Mouse (Mus musculus): ENCODE results near the gene Ldlrap1. TPM values are rescaled to one million over a fixed set of nuclear protein-coding genes. Genes with fewer than 3 reads are reported as not detected.
A peak's percentile ranks its signal among the peaks of the same experiment; 100 is the strongest.

Ldlrap1 gene
- polyA plus RNA-seq, 1 experiment from 2014 or later: 20.7 TPM

DNA sequence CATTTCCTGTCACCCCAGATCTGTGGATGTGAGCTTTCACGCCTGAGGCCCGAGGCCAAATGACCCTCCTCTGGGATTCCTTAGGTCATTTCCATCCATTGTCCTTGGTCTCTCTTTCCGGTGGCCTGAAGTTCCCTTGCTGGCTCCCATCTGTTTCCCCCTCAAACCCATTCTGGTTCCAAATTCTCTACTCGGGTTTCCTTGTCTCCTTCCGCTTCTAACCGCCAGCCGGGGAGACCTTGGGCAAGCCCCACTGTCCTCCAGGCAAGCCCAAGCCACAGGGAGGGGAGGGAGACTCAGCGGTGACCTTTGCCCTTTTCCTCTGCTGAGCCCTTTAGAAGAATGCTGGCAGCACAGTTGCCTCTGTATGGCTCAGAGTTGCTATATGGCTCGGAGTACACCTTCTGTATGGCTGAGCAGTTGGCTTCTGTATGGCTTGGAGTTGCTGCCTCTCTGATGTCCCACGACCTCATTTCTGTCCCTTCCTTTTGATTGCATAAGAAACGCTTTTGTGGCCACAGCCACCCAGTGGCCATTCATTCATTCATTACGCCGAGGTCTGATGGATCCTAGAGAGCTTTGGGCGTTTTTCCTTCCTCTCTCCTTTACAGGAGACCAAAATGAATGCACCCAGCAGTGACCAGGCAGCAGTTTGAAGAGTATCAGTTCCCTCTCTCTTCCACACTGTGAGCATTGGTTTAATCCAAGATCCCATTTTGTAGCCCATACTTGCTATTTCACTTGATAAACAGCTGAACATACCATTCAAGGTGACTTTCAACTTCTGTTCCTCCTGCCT, 11.5 kb upstream of the Ldlrap1 start:
- Histone ChIP-seq H3K4me2 (ENCODE audit: low read depth, low read length) (no peak overlapping the region), H3K4me1 (ENCODE audit: control insufficient read depth, low read depth, low read length) (peaks cover 19% of the 10 kb centered on the region), H3K9me3 (replicated peaks; ENCODE audit: control insufficient read depth, low read length) (no peaks in the 10 kb centered on the region), H3K4me3 (ENCODE audit: low read depth, low read length) (no peak overlapping the region), H3K27ac (ENCODE audit: low read length) (no peak overlapping the region), H3K27me3 (ENCODE audit: control insufficient read depth, insufficient read depth, low read depth, low read length) (no peaks in the 10 kb centered on the region), H3K36me3 (ENCODE audit: control insufficient read depth, insufficient read depth) (no peaks in the 10 kb centered on the region), H3K9ac (ENCODE audit: low read depth, low read length) (no peak overlapping the region)
- 19% methylated on average over 14 of the region's 14 CpGs for WGBS (ENCODE audit: insufficient replicate concordance)
- peak; percentile 56 for ATAC-seq (ENCODE audit: low read depth)

DNA sequence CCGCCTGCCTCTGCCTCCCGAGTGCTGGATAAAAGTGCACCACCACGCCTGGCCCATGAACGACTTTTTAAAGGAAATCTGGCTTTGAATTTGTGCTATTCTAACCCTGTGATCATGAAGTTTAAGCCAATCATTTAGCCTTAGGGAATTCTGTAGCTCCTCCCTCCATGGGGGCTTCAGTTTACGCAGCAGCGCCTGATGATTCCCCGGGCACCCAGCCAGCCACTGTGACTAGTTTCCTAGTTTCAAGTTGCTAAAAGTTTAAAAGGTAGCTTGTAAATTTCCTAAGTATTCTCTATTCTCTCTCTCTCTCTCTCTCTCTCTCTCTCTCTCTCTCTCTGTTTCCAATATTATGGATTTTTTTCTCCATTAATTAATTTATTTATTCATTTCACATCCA, 8.4 kb upstream of the Ldlrap1 start:
- H3K27me3 ChIP-seq (ENCODE audit: control insufficient read depth, insufficient read depth, low read depth, low read length): no peaks in the 10 kb centered on the region
- peaks cover 36% of the 10 kb centered on the region for H3K4me1 ChIP-seq (ENCODE audit: control insufficient read depth, low read depth, low read length)
- 68% methylated on average over 7 of the region's 7 CpGs for whole genome bisulfite sequencing (ENCODE audit: insufficient replicate concordance)
- no peak overlapping the region for H3K9ac ChIP-seq (ENCODE audit: low read depth, low read length)
- H3K36me3 ChIP-seq (ENCODE audit: control insufficient read depth, insufficient read depth): no peaks in the 10 kb centered on the region
- no peaks in the 10 kb centered on the region for H3K9me3 ChIP-seq (replicated peaks; ENCODE audit: control insufficient read depth, low read length)
- no peak overlapping the region for H3K27ac ChIP-seq (ENCODE audit: low read length)
- no peak overlapping the region for H3K4me3 ChIP-seq (ENCODE audit: low read depth, low read length)
- H3K4me2 ChIP-seq (ENCODE audit: low read depth, low read length): no peak overlapping the region
- no peak for ATAC-seq (ENCODE audit: low read depth)

DNA sequence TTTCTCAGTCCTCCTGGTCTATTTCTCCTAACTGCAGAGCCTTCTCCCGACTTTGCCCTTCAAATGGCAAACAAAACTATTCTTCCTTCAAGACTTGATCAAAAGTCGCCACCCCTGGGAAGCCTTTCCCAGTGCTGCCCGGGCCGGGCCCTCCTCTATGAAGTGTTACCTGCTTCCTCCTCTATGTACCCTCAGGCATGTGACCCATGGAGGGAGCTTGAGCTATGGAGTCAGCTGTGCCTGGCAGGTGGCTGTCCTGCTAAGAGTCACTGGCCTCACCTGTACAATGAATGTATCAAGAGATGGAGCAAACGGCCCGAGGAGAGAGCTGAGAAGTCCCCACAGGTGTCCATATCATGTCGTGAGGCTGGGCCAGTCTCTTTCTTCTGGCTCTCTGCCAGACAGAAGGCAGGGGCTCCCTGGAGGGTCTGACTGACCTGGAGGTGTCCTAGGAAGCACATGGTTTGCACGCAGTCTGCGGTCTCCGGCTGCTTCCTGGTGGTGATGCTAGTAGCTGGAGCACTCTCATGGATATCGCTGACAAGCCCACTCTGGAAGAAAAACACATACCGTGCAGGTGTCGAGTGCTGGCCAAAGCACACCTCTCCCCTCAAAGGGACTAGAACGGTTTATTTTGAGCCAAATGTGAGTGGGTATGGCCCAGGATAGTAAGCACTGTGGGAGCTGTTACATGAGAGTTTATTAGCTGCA, 7.6 kb upstream of the Ldlrap1 start:
- no peaks in the 10 kb centered on the region for H3K9me3 ChIP-seq (replicated peaks; ENCODE audit: control insufficient read depth, low read length)
- H3K9ac ChIP-seq (ENCODE audit: low read depth, low read length): no peak overlapping the region
- H3K4me2 ChIP-seq (ENCODE audit: low read depth, low read length): no peak overlapping the region
- H3K36me3 ChIP-seq (ENCODE audit: control insufficient read depth, insufficient read depth): no peaks in the 10 kb centered on the region
- 62% methylated on average over 14 of the region's 14 CpGs for WGBS (ENCODE audit: insufficient replicate concordance)
- no peak overlapping the region for H3K4me3 ChIP-seq (ENCODE audit: low read depth, low read length)
- ATAC-seq (ENCODE audit: low read depth): no peak
- peaks cover 36% of the 10 kb centered on the region for H3K4me1 ChIP-seq (ENCODE audit: control insufficient read depth, low read depth, low read length)
- no peak overlapping the region for H3K27ac ChIP-seq (ENCODE audit: low read length)
- H3K27me3 ChIP-seq (ENCODE audit: control insufficient read depth, insufficient read depth, low read depth, low read length): no peaks in the 10 kb centered on the region

DNA sequence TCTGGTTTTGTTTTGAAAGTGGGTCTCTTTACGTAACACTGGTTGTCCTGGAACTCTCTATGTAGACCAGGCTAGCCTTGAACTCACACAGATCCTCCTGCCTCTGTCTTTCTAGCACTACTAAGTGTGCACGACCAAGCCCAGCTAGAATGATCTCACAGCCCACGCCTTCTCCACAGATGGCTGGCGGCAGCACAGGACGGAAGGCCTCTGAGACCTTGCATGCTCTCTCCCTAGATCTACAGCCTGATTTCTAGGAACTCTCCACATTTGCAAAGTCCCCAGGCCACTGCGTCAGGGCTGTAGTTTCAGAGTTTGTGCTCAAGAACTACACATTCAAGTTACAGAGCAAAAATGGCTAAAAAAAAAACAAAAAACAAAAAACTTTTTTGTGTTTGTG, 6.3 kb upstream of the Ldlrap1 start:
- H3K4me2 ChIP-seq (ENCODE audit: low read depth, low read length): no peak overlapping the region
- no peaks in the 10 kb centered on the region for H3K27me3 ChIP-seq (ENCODE audit: control insufficient read depth, insufficient read depth, low read depth, low read length)
- no peak overlapping the region for H3K4me3 ChIP-seq (ENCODE audit: low read depth, low read length)
- peaks cover 28% of the 10 kb centered on the region for H3K4me1 ChIP-seq (ENCODE audit: control insufficient read depth, low read depth, low read length)
- no peak for ATAC-seq (ENCODE audit: low read depth)
- H3K36me3 ChIP-seq (ENCODE audit: control insufficient read depth, insufficient read depth): no peaks in the 10 kb centered on the region
- 36% methylated on average over 6 of the region's 6 CpGs for WGBS (ENCODE audit: insufficient replicate concordance)
- no peak overlapping the region for H3K9ac ChIP-seq (ENCODE audit: low read depth, low read length)
- H3K27ac ChIP-seq (ENCODE audit: low read length): no peak overlapping the region
- no peaks in the 10 kb centered on the region for H3K9me3 ChIP-seq (replicated peaks; ENCODE audit: control insufficient read depth, low read length)

DNA sequence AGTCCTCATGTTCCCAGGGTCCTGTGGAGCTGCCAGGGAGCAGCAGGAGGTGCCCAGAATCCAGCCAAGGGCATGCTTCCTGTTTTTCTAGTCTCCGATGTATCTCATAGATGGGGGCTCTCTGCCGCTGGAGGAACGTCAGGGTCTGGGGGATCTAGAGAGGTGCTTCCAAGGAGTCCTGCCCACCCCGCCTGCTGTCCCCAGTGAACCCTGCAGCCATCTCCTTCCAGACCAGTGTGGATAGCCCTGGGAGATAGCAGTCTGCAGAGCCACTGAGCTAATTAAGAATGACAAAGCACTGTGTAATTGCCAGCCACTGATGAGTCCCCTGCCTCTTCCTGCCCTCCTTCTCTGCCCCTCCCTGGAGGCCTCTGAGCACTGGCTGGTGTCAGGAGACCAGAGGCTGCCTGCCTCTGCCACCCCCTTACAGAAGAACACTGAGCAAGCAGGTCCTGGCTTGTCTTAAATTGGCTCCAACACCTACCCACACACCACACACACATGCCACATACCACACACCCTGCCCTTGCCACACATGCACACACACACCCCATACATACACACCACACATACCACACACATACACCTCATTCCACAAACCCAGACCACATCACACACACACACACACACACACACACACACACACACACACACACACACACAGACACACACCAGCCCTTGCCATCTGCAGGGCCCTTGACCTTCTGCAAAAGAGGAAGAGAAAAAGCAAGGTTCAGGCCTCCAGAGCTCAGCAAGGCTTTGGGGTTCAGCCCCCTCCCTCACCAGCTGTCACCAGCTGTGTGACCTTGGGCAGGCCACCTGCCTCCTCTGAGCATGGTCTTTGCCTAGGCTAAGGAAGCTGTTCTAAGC, 5.2 kb upstream of the Ldlrap1 start:
- no peaks in the 10 kb centered on the region for H3K36me3 ChIP-seq (ENCODE audit: control insufficient read depth, insufficient read depth)
- no peaks in the 10 kb centered on the region for H3K9me3 ChIP-seq (replicated peaks; ENCODE audit: control insufficient read depth, low read length)
- H3K4me3 ChIP-seq (ENCODE audit: low read depth, low read length): no peak overlapping the region
- H3K4me2 ChIP-seq (ENCODE audit: low read depth, low read length): no peak overlapping the region
- 19% methylated on average over 4 of the region's 4 CpGs for WGBS (ENCODE audit: insufficient replicate concordance)
- H3K4me1 ChIP-seq (ENCODE audit: control insufficient read depth, low read depth, low read length): peaks cover 34% of the 10 kb centered on the region
- 0 out of 2 replicates have a peak overlapping the region, but pooled peaks have one; percentile 39 for H3K27ac ChIP-seq (ENCODE audit: low read length)
- ATAC-seq (ENCODE audit: low read depth): peak; percentile 55
- no peaks in the 10 kb centered on the region for H3K27me3 ChIP-seq (ENCODE audit: control insufficient read depth, insufficient read depth, low read depth, low read length)
- H3K9ac ChIP-seq (ENCODE audit: low read depth, low read length): no peak overlapping the region

DNA sequence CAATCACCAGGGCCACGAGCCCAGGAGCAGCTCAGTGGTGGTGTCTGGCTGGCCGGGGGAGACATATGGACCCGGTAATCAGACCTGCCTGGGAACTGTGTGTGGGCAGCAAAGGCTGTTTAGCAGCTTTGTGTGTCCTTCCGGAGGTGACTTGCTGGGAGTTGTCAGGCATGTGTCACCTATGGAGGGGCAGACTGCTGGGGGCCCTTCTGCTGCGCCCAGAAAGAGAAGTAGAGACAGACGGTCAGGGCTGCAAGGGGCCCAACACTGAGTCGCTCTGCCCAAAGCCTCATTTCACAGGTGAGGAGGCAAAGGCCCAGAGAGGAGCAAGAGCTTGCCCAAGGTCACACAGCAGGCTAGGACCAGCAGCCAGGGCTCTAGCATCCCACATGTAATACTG, 2.1 kb upstream of the Ldlrap1 start:
- Histone ChIP-seq H3K9ac (ENCODE audit: low read depth, low read length) (no peak overlapping the region), H3K4me2 (ENCODE audit: low read depth, low read length) (no peak overlapping the region), H3K4me3 (ENCODE audit: low read depth, low read length) (no peak overlapping the region), H3K27ac (ENCODE audit: low read length) (no peak overlapping the region), H3K27me3 (ENCODE audit: control insufficient read depth, insufficient read depth, low read depth, low read length) (no peaks in the 10 kb centered on the region), H3K9me3 (replicated peaks; ENCODE audit: control insufficient read depth, low read length) (no peaks in the 10 kb centered on the region), H3K4me1 (ENCODE audit: control insufficient read depth, low read depth, low read length) (peaks cover 47% of the 10 kb centered on the region), H3K36me3 (ENCODE audit: control insufficient read depth, insufficient read depth) (no peaks in the 10 kb centered on the region)
- no peak for ATAC-seq (ENCODE audit: low read depth)
- 59% methylated on average over 7 of the region's 7 CpGs for WGBS (ENCODE audit: insufficient replicate concordance)

DNA sequence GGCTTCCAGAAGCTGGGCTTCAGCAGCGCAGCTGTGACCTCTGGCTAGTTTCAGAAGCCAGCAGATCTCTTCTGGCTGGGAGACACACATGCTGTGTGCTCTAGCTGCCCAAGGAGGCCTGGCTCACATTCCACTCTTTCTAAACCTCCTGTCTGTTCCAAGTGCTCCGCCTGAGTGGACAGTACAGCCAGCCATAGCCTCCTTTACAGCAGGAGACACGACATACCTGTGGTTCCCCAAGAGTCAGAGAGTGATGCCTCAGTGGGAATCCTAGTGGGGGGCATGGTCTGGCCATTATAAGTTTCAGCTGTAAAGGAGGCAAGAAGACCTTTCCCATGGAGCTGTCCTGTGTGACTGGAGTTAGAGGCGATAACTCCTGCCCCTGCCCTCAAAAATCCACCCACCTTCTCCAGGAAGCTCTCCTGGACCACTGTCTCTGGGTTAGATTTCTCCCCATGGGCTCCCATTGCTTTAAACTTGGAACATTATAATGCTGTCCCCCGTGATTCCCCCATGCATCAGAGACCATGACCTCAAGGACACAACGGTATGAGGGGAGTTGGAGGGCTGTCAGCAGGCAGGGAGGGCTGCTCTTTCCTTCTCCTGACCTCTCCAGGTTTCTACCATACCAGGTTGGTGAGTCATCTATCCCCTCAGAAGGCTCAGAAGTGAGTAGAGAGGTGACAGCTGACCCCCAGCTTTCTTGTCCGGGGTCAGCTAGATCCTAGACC, 1.4 kb upstream of the Ldlrap1 start:
- WGBS (ENCODE audit: insufficient replicate concordance): 64% methylated on average over 7 of the region's 7 CpGs
- H3K9me3 ChIP-seq (replicated peaks; ENCODE audit: control insufficient read depth, low read length): no peaks in the 10 kb centered on the region
- peaks cover 54% of the 10 kb centered on the region for H3K4me1 ChIP-seq (ENCODE audit: control insufficient read depth, low read depth, low read length)
- no peaks in the 10 kb centered on the region for H3K36me3 ChIP-seq (ENCODE audit: control insufficient read depth, insufficient read depth)
- no peak overlapping the region for H3K4me2 ChIP-seq (ENCODE audit: low read depth, low read length)
- no peak overlapping the region for H3K9ac ChIP-seq (ENCODE audit: low read depth, low read length)
- H3K27me3 ChIP-seq (ENCODE audit: control insufficient read depth, insufficient read depth, low read depth, low read length): no peaks in the 10 kb centered on the region
- ATAC-seq (ENCODE audit: low read depth): no peak
- H3K27ac ChIP-seq (ENCODE audit: low read length): no peak overlapping the region
- no peak overlapping the region for H3K4me3 ChIP-seq (ENCODE audit: low read depth, low read length)

DNA sequence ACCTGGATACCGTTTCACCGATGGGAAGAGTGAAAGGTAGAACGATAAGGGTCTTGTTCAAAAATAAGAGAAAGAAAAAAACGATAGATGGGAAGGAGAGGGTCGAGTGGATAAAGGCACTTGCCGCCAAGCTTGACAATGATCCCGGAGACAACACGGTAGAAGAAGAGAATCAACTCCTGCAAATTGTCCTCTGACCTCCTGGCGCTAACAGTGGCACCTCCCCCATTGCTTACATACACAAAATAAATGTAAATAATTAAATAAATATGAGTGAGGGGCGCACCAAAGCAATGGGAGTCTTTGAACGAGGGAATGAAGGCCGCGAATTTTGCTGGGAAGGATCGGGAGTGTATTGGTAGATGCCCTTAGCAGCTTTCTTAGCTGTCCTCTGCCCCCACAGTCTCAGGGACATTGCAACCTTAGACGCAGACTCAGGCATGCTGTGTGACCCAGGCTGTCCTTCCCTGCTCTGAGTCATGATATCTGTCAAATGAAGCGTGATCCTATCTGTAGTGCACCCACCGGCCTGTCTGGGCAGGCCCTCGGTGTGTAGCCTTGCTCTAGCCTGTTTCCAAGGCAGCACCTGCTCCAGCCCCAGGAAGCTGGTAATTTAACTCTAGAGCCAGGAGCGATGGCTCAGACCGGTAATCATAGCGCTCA, 533 bp upstream of the Ldlrap1 start:
- peaks cover 55% of the 10 kb centered on the region for H3K4me1 ChIP-seq (ENCODE audit: control insufficient read depth, low read depth, low read length)
- ATAC-seq (ENCODE audit: low read depth): no peak

More for the DNA sequence above, 533 bp upstream of the Ldlrap1 start:
- Histone ChIP-seq H3K36me3 (ENCODE audit: control insufficient read depth, insufficient read depth) (no peaks in the 10 kb centered on the region), H3K27me3 (ENCODE audit: control insufficient read depth, insufficient read depth, low read depth, low read length) (no peaks in the 10 kb centered on the region), H3K9ac (ENCODE audit: low read depth, low read length) (peak overlapping the region; percentile 64), H3K4me3 (ENCODE audit: low read depth, low read length) (peak overlapping the region; percentile 78), H3K27ac (ENCODE audit: low read length) (no peak overlapping the region), H3K4me2 (ENCODE audit: low read depth, low read length) (peak overlapping the region; percentile 94), H3K9me3 (replicated peaks; ENCODE audit: control insufficient read depth, low read length) (no peaks in the 10 kb centered on the region)
- 10% methylated on average over 21 of the region's 21 CpGs for WGBS (ENCODE audit: insufficient replicate concordance)
